Mouse (Mus musculus) left cerebral cortex, adult 2 months (tissue): ENCODE results near the gene Cyp17a1. TPM values are rescaled to one million over a fixed set of nuclear protein-coding genes. Genes with fewer than 3 reads are reported as not detected.

Experiments
- DNase-seq, 2 experiments: peaks; one replicate each; pipeline ENCODE4 v3.0.0; 2021 to 2022; ENCODE audit warnings: low spot score in 2 of 2, mixed read lengths in 1 of 2; ENCODE audit errors: extremely low spot score in 1 of 2
- H3K27ac ChIP-seq: fragments of 200-600 bp; 2 replicates; pipeline ENCODE4 v1.8.1; 2022
- H3K4me3 ChIP-seq: fragments of 200-600 bp; 2 replicates; pipeline ENCODE4 v1.8.1; 2022
- CTCF ChIP-seq: fragments of 200-600 bp; IDR thresholded peaks from 2 replicates; pipeline ENCODE4 v1.8.1; 2022; ENCODE audit warnings: antibody characterized with exemption, mild to moderate bottlenecking, moderate library complexity
- intact Hi-C: fragments of 180-260 bp; cut with DNase I; formaldehyde crosslinking; loops from one replicate; pipeline ENCODE4 v1.15.1; 2025
- long read RNA-seq, 2 experiments: library from polyadenylated mRNA; stranded (forward); transcript quantifications; one replicate each; pipeline ENCODE4 v2.0.0; 2021; ENCODE audit warnings: borderline mapping rate in 2 of 2
- total RNA-seq, 2 experiments: library from RNA; stranded (reverse); gene quantifications; 2 replicates each; pipeline ENCODE4 v1.2.3; 2021

Gene Cyp17a1
- total RNA-seq: not detected
- long read RNA-seq, experiment 1: 0 reads
- long read RNA-seq, experiment 2: 0 reads

DNA sequence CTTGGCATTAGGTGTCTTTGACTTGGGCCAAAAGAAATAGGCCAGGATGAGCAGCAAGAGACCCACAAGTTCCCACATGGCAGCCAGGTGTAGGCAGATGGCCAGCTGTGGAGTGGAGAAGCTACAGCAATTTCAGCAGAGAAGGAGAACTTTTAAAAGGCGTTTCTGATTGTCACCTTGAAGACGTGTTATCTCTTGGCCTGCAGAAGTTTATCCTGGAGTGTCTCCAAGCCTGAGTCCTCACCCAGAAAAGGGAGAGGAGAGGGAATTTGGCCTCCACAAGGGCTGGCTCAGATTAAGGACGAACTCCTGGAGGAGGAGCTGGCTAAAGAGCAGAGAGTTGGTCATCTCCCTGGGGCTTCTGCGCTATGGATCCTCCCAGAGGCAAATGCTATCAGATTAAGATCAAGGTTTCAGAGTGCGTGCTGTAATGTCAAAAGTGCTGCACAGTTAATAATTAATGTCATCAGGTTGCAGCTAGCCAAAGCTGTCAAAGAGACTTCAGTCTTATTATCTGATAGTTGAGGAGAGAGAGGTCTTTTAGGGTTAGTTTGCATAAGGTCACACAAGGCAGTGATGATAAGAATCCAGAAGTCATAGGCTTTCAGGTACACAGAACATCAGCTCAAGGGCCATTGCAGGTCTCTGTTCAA, at the start of gene Cyp17a1:
TSS of gene Cyp17a1 (minus strand) at position 407 of the 653 bp plus-strand sequence.
- Histone ChIP-seq H3K4me3 (no peak within 1 kb of the TSS), H3K27ac (no peak within 1 kb of the TSS)
- DNase-seq: no peak
- no peak for TF ChIP-seq CTCF
- intact Hi-C loops: loop anchor here (5.0 kb wide), 2 partner anchors 86 to 374 kb away; no protein-coding TSS in a partner anchor

DNA sequence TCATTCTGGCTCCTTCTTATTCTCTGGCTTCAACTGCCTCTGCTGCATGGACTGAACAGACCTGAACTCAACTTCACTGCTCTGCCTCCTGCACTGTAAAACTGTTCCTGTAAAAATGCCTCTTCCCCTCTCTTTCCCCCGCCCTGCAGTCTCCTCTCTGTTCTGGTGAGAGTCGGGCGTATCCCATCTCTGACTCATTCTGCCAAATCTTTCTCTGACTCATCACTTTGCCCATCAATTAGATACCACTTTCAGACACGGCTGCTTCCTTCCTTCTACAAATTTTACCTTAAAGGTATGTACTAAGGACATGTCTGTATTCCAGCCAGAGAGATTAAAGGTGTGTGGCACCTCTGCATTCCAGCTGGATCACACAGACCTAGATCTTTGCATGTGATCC, 45.2 kb upstream of the Cyp17a1 start:
- no peak overlapping the region for H3K4me3 ChIP-seq
- intact Hi-C loops: no loop called here
- H3K27ac ChIP-seq: no peak overlapping the region
- no peak for TF ChIP-seq CTCF
- DNase-seq: no peak

- Histone ChIP-seq H3K27ac (no peak overlapping the region), H3K4me3 (no peak overlapping the region)
- intact Hi-C loops: no loop called here
- TF ChIP-seq CTCF: no peak
- DNase-seq: no peak
Observed at GRCm38 (mm10) chr19:46715016-46715415, 42.0 kb upstream of the Cyp17a1 start.

- no peak for TF ChIP-seq CTCF
- intact Hi-C loops: no loop called here
- Histone ChIP-seq H3K27ac (no peak overlapping the region), H3K4me3 (no peak overlapping the region)
- DNase-seq: no peak
Observed at GRCm38 (mm10) chr19:46714234-46714633, 41.3 kb upstream of the Cyp17a1 start.

DNA sequence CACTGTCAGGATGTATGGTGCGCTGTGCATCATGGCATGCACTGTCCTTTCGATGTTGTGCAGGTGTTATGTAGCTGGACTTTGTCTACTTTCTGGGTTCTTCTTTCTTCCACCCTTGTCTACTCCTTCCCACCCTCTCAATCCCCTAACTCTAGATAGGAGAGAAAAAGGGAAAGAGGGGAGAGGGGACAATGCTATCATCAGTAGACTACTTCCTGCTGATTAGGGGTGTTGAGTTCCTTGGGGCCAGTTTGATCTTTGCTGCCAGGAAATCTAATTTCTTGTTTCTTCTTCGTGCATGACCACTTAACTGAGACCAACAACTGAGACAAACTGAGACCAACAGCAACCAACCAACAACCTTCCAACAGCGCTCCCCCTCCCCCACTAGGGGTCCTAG, 37.6 kb upstream of the Cyp17a1 start:
- H3K4me3 ChIP-seq: no peak overlapping the region
- TF ChIP-seq CTCF: no peak
- intact Hi-C loops: no loop called here
- no peak overlapping the region for H3K27ac ChIP-seq
- no peak for DNase-seq

DNA sequence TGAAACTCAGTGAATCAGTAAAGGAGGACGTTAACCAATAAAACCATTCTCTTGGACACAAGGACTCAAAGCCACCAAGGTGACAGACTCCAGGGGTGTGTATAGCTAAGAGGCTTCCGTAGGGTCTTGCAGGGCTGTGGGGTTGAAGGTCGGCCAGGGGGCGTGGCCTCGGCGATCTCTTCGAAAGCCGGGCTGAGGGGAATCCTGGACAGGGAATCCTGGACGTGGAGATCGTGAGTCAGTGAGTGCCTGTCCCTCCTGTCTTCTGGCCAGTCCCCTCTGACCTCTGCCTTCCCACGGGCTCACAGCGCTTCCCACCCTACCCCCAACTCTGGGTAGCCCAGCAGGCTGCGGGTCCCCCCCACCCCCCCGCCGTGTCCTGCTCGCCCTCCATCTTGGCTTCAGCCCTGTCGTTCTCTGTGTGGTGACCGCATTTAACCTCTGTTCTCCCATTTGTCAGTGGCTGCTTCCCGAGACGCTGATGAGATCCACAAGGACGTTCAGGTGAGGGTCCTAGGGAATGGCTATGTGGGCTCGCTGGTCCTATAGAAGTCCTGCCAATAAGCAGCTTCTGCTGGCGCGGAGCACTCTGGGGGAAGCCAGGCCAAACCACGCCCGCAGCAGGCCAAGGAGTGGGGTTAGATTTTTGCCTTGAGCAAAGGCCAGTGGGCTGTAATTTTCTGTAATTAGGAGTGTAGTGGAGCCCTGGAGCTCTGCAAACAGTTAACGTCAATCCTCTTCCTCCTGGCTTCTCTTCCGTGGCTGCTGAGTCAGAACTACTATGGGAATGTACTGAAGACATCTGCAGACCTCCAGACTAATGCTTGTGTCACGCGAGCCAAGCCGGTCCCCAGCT, 34.6 kb upstream of the Cyp17a1 start, which contains the start of gene As3mt:
TSS of gene As3mt (plus strand) at position 163 of the 856 bp plus-strand sequence.
- H3K4me3 ChIP-seq: peak within 1 kb of the TSS; percentile 48
- peak; percentile 40 to 48 for DNase-seq
- intact Hi-C loops: no loop called here
- TF ChIP-seq CTCF: no peak
- peak within 1 kb of the TSS; percentile 66 for H3K27ac ChIP-seq

GRCm38 (mm10) chr19:46706540-46707295, 33.7 kb upstream of the Cyp17a1 start:
- H3K27ac ChIP-seq: no peak overlapping the region; the same call in 1 of the 2 replicates
- TF ChIP-seq CTCF: no peak
- no peak for DNase-seq
- H3K4me3 ChIP-seq: peak overlapping the region; percentile 48
- intact Hi-C loops: no loop called here

DNA sequence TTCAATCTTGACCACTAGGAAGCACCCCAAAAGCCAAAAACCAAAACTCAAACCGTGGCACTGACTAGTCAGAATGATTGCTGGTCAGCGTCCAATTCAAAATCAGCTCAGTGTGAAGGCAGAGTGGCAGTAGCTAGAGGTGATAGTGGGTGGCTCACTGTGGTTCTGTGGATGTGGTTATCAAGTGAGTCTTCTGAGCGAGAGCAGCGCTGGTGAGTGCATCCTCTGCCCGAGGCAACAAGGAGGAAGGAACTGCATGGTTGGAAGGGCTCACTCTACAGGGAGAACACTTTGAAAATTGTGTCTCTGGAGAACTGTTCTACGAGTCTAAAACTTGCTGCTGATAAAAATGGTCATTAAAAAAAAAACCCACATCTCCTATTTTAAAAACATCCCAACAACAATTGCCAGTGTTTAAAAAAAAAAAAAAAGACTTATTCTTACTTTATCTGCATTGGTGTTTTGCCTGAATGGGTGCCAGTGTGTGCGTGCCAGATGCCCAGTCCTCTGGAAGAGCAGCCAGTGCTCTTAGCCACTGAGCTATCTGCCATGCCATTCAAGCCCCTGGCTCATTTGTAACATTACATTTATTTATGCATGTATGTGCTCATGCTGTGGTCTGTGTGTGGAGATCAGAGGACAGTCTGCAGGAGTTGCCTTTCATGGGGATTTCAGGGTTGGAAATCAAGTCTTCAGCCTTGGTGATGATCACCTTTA, 33.0 kb upstream of the Cyp17a1 start:
- TF ChIP-seq CTCF: no peak
- Histone ChIP-seq H3K27ac (no peak overlapping the region), H3K4me3 (no peak overlapping the region)
- intact Hi-C loops: no loop called here
- DNase-seq: no peak

- no peak for DNase-seq
- intact Hi-C loops: no loop called here
- Histone ChIP-seq H3K4me3 (no peak overlapping the region), H3K27ac (no peak overlapping the region)
- TF ChIP-seq CTCF: no peak
Observed at GRCm38 (mm10) chr19:46701156-46701555, 28.2 kb upstream of the Cyp17a1 start.

DNA sequence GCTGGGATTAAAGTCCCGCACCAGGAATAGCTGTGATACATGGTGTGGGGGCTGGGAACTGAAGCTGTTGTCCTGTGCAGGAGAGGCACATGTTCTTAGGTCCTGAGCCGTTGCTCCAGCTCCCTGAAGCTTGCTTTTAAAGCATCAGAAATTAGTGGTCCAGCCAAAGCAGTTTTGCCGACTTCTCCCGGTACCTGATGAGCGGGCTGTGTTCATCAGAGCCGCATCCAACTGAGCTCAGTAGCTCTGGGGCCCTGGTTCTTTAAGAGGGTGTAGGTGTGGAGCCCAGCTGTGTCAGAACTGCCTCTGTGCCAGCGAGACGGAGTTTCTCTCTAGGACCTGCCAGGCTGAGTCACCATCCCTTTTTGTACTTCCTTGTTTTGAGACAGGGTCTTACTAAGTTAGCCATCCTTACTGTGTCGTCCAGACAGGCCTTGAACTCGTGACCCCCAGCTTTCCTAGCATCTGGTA, 26.1 kb upstream of the Cyp17a1 start:
- peak in 1 of 2 experiments; percentile 28 for DNase-seq
- Histone ChIP-seq H3K27ac (no peak overlapping the region), H3K4me3 (no peak overlapping the region)
- intact Hi-C loops: no loop called here
- TF ChIP-seq CTCF: no peak
